Mouse (Mus musculus): ENCODE data around the gene Spata31d1d. TPM values are rescaled to one million over a fixed set of nuclear protein-coding genes. Genes with fewer than 3 reads are reported as not detected.
"Not testable (repeated sequence)": the region's sequence is repeated elsewhere in the genome, so short reads cannot be mapped to it uniquely, and the experiment has no call there.

Spata31d1d gene
- polyA plus RNA-seq (2017; shearing (Covaris generic)) = not detected

- no peak for ATAC-seq
Observed at GRCm38 (mm10) chr13:59731652-59732051, at the start of gene Spata31d1d. Gene Spata31d1d, minus strand, starts transcription at chr13:59731752.

GRCm38 (mm10) chr13:59779744-59780264 is 48.3 kb upstream of the Spata31d1d start:
- ATAC-seq = not testable (repeated sequence)

- peak; percentile 65 for ATAC-seq
Observed at GRCm38 (mm10) chr13:59779213-59779612, 47.7 kb upstream of the Spata31d1d start.

GRCm38 (mm10) chr13:59775168-59775567 is 43.6 kb upstream of the Spata31d1d start:
- ATAC-seq = no peak

GRCm38 (mm10) chr13:59771257-59771656 is 39.7 kb upstream of the Spata31d1d start:
- ATAC-seq = peak; percentile 12

GRCm38 (mm10) chr13:59770847-59771246 is 39.3 kb upstream of the Spata31d1d start:
- ATAC-seq = no peak

- ATAC-seq = peak; percentile 60
Observed at GRCm38 (mm10) chr13:59770164-59770562, 38.6 kb upstream of the Spata31d1d start.

GRCm38 (mm10) chr13:59769296-59770163 is 38.0 kb upstream of the Spata31d1d start, which contains the start of gene Isca1:
Gene Isca1, minus strand, starts transcription at chr13:59769810.
- ATAC-seq = peak; percentile 94

- ATAC-seq = no peak
Observed at GRCm38 (mm10) chr13:59768531-59768930, 37.0 kb upstream of the Spata31d1d start.

- no peak for ATAC-seq
Observed at GRCm38 (mm10) chr13:59766786-59767515, 35.4 kb upstream of the Spata31d1d start.

GRCm38 (mm10) chr13:59762791-59763190 is 31.2 kb upstream of the Spata31d1d start:
- ATAC-seq = no peak

- no peak for ATAC-seq
Observed at GRCm38 (mm10) chr13:59756906-59757305, 25.4 kb upstream of the Spata31d1d start.

- ATAC-seq = no peak
Observed at GRCm38 (mm10) chr13:59750310-59750709, 18.8 kb upstream of the Spata31d1d start.

- no peak for ATAC-seq
Observed at GRCm38 (mm10) chr13:59746711-59747110, 15.2 kb upstream of the Spata31d1d start, which contains the start of gene 1700014D04Rik. Gene 1700014D04Rik, minus strand, starts transcription at chr13:59746752.

GRCm38 (mm10) chr13:59746164-59746563 is 14.6 kb upstream of the Spata31d1d start:
- ATAC-seq = no peak

GRCm38 (mm10) chr13:59745462-59745861 is 13.9 kb upstream of the Spata31d1d start:
- ATAC-seq = no peak

- no peak for ATAC-seq
Observed at GRCm38 (mm10) chr13:59741697-59742096, 10.1 kb upstream of the Spata31d1d start.

GRCm38 (mm10) chr13:59741096-59741495 is 9.5 kb upstream of the Spata31d1d start:
- ATAC-seq = no peak

- ATAC-seq = no peak
Observed at GRCm38 (mm10) chr13:59739397-59739796, 7.8 kb upstream of the Spata31d1d start.

- ATAC-seq = no peak
Observed at GRCm38 (mm10) chr13:59738455-59738854, 6.9 kb upstream of the Spata31d1d start.

- no peak for ATAC-seq
Observed at GRCm38 (mm10) chr13:59735190-59735589, 3.6 kb upstream of the Spata31d1d start.

GRCm38 (mm10) chr13:59734347-59734746 is 2.8 kb upstream of the Spata31d1d start:
- not testable (repeated sequence) for ATAC-seq

GRCm38 (mm10) chr13:59733936-59734335 is 2.4 kb upstream of the Spata31d1d start:
- no peak for ATAC-seq
